Mouse (Mus musculus) c-Kit-positive CD71-positive TER-119-positive erythroid progenitor cells, embryonic 14.5 days (primary cell): Measurements from ENCODE around the gene Yap1.
"Not testable (repeated sequence)": the region's sequence is repeated elsewhere in the genome, so short reads cannot be mapped to it uniquely, and the experiment has no call there.

ENCODE experiments used
- DNase-seq: peaks from one replicate; pipeline ENCODE4 v3.0.0-alpha.2; 2013; ENCODE audit warnings: low spot score

The Yap1 gene

DNA sequence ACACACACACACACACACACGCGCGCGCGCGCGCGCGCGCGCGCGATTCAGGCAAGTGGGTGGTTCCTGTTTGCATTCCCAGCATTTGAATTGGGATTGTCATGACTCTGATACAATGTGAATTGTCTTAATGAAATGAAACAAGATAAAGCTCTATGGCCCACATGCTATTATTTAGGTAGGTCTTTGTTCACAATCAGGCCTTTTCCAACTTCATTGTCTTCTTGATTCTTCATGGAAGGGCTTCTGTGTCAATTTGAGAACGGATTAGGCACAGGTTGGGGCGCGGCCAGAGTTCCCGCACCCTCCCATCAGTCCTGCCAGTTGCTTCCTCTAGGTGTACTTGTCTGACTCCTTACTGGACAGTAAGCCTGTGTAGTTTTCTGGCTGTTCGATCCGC, 90.4 kb downstream of the Yap1 start:
- DNase-seq = no peak

DNA sequence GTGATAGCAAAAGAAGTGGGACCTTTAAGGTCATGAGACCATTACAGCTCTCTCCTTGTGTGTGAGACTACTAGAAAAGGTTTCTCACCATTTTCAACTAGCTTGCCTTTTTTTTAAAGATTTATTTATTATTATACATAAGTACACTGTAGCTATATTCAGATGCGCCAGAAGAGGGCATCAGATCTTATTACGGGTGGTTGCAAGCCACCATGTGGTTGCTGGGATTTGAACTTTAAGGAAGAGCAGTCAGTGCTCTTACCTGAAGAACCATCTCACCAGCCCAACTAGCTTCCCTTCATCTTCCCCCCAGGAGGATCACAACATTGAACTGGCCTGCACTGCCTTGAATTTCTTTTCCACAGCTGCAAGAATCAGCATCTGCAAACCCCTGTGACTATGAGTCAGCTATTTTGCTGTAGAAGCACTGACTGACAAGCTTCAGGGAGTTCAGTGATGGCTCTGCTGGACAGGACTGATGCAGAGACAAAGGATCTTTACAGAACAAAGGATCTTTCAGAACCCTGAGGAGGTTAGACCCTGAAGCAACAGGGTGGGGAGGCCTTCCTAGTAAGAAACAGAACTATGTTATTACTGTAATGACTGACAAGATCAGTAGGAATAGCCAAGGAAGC, 96.9 kb downstream of the Yap1 start:
- no peak for DNase-seq

DNA sequence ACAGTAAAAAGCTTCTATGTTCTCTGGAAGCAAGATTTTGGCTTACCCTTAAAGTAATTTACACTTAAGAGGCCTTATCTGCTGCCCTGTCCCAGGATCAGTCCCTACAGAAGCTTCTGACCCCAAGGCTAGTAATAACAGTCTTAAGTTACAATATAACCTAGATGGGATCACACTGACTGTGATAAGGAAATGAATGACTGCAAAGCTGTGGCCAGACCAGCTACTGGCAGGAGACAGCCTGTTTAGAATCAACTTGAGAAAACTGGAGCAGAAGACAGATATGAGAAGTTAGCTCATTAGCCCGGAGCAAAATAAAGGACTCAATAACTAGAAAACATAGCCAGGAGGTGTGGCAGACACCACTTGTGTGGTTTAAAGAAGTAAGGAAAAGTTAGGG, 97.8 kb downstream of the Yap1 start:
- DNase-seq = no peak

DNA sequence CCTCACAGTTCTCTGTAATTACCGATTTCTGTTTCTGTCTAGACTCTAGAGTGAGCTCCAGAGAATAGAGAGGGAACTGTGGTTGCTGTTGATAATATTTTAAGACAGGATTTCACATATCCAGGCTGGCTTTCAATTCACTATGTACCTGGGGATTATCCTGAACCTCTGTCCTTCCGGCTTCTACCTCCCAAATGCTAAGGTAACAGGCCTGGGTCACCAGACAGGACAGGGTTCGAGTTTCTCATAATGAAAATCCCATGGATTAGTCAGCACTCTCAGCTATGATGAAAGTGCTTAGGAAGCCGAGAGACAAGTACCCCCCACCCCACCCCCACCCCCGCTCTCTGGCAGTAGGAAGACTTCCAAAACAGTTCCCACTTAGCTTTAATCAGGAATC, 100.6 kb downstream of the Yap1 start:
- no peak for DNase-seq

DNA sequence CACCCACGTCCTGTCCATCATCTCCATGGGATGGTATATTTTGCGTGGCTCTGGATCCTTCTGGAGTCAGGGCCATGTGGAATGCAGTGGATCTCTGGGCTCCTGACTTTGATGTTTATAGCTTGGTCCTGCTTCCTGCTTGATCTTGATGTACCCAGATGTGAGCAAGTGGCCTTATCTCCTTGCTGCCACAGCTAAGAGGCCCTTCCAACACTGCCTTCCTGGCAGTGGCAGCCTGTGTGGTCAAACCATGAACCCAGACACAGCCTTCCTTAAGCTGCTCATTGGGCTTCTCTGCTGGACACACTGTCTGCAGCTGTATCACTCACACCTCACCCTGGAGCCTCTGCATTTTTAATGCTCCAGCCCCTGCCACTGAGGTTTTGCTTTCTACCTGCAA, 101.1 kb downstream of the Yap1 start:
- DNase-seq = no peak

DNA sequence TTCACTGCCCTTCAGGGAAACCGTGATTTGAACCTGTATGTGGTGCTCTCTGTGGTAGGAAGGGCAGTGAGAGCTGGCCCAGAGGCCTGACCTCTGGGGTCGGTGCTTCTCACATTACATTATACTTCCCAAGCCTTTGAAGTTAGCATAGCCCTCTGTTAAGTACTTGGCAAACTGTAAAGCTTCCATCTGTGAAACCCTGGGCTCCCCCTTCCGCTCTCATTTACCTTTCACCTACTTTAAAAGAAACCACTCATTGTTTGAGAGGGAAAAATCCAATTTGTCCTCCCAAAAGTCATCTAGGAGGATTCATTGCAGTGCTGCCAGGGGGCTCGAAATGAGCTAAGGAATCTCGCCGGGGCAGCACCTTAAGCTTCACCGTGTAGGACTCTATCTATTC, 102.1 kb downstream of the Yap1 start:
- DNase-seq = no peak

DNA sequence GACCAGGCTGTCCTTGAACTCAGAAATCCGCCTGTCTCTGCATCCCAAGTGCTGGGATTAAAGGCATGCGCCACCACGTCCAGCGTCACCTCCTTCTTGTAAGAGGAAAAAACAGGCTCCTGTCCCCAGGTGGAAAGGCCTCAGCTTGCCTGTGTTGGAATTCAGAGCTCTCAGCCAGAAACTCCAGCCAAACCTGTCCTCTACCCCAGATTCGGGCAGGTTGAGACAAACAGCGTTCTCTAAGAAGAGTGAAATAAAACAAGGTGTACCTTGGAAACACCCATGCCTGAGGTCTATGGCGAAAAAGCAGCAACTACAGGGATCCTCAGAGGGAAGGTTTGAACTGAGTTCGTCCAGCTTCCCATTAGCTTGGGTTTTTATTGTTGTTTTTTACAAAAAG, 103.4 kb downstream of the Yap1 start:
- DNase-seq = no peak

DNA sequence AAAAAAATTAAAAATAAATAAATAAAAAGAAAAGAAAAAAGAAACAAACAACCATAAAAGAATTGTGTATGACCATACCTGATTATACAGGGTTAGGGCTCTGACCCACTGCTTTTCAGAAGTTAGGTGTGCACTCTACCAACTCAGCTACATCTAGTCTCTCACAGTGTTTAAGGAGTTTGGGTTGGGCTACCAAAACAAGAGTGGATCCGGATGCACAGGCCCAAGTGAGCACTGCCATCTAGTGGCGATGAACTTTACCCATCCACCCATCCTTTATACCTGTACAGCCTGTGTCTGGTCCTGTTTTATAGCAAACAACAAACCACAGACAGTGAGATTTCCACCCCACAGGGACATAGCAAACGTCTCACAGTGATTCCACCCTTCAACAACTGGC, 106.9 kb downstream of the Yap1 start:
- peak; percentile 62 for DNase-seq

DNA sequence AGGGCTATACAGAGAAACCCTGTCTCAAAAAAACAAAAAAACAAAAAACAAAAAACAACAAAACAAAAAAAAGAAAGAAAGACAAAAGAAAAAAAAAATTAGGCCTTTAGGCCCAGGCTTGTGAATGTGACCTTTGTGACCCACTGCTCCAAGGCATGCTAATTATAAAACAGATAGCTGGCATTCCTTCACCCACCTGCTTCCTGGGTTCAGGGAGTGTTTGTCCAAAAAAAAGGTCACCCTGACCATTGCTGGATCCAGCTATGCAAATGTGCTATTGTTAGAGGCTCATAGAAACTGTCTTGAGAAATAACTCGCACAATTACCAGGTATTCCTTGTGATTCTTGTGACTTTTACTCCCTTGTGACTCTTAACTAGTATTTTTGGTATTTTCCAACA, 112.6 kb downstream of the Yap1 start:
- not testable (repeated sequence) for DNase-seq

DNA sequence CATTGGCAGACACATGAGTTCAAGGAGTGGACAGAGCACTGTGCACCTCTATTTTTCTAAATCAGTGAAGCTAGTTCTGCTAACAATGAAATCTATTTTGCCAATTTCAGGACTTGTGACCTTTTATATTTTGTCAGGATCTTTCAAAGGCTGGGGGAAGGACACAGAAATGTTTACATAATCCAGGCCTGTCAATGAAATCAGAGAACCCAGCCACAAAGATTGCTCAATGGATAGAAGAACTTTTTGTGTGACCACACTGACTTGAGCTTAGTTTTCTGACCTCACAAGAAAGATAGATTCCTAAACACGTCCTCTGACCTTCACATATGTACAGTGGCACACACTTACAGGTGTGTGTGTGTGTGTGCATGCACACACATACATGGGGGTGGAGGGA, 113.2 kb downstream of the Yap1 start:
- DNase-seq = no peak

DNA sequence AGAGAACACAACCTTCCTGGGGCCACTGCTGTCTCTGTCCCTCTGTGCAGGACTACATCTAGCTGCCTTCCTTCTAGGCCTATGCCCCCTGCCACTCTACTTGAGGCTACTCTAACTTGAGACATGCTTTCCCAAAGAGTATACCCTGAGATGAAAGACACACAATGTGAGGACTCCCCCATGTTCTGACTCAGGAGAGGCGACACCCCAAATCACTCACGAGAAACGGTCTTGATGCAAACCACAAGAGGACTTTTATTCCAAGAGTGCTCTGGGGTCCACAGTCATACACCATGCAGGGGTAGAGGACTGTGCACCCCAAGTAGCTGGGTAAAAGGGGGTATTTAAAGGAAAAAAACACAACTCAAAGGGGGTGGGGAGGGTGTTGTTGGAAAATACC, 120.0 kb downstream of the Yap1 start:
- DNase-seq = no peak

DNA sequence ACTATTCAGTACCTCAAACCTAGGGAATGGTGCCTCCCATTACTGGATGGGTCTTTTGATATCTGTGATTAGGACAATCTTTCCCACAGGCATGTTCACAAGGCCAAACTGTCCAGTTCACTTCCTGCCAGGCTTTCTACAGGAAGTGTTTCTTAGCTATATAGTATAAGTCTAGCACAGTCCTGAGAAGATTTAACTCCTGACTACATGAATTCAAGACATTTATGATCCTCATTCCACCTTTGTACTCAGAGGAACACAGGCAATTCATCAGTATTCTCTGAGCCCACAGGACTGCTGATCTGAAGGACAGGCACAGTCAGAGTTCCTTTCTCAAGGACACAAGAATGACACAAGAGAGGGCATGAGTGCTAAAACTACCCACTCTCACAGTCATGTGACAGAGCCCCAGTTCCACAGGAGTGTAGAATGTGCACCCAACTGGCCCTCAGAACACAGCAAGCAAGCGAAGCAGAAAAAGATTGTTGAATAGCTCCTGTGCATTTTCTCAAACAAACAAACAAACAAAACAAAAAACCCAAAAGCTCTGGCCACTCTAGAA, 122.0 kb downstream of the Yap1 start:
- no peak for DNase-seq
